Mouse (Mus musculus) embryonic fibroblast, embryonic 13.5 days (primary cell): ENCODE data around the gene Pdzd8.

Experiments used
- CTCF ChIP-seq: IDR thresholded peaks from 2 replicates; pipeline ENCODE4 v1.5.1; 2011; ENCODE audit warnings: mild to moderate bottlenecking, control low read depth, low read length, moderate library complexity, borderline replicate concordance; ENCODE audit not compliant: insufficient read depth
- POLR2A ChIP-seq: IDR thresholded peaks from 2 replicates; pipeline ENCODE4 v1.6.1; 2011; ENCODE audit warnings: low read depth, mild to moderate bottlenecking, control low read depth, low read length, moderate library complexity

DNA sequence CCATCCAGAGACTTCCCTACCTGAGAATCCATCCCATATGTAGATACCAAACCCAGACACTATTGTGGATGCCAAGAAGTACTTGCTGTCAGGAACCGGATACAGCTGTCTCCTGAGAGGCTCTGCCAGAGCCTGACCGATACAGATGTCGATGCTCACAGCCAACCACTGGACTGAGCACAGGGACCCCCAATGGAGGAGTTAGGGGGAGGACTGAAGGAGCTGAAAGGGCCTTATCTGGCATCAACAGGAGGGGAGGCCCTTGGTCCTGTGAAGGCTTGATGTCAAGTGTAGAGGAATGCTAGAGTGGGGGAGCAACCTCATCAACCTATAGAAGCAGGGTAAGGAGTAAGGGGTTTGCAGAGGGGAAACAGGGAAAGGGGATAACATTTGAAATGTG, 7.2 kb upstream of the Pdzd8 start:
- TF ChIP-seq POLR2A = no peak
- TF ChIP-seq CTCF = no peak
